Mouse (Mus musculus) neutrophil, adult 5-6 weeks (primary cell): ENCODE measurements around the gene Anapc7. TPM values are rescaled to one million over a fixed set of nuclear protein-coding genes. Genes with fewer than 3 reads are reported as not detected.
"Not testable (repeated sequence)": the region's sequence is repeated elsewhere in the genome, so short reads cannot be mapped to it uniquely, and the experiment has no call there.

Source experiments
- ATAC-seq: fragments of 151-379, 151-347 bp; 2 replicates; pipeline ENCODE4 v1.8.0; 2017; ENCODE audit warnings: mild to moderate bottlenecking, moderate TSS enrichment; ENCODE audit not compliant: insufficient number of reproducible peaks, poor library complexity, low FRiP score, severe bottlenecking; ENCODE audit errors: extremely low read depth
- total RNA-seq: library from RNA; stranded (forward); fragments of 200-1000 nt; gene quantifications from 2 replicates; pipeline ENCODE4 v1.2.3, GENCODE M21; 2017

Anapc7 gene
- total RNA-seq, 1 experiment from 2014 or later, result 24.6 TPM

- ATAC-seq, result no peak
Measured at GRCm38 (mm10) chr5:122479131-122479530, 57.6 kb downstream of the Anapc7 start.

- ATAC-seq, result no peak
Measured at GRCm38 (mm10) chr5:122481844-122482243, 60.4 kb downstream of the Anapc7 start.

- no peak for ATAC-seq
Measured at GRCm38 (mm10) chr5:122482733-122483391, 61.4 kb downstream of the Anapc7 start.

GRCm38 (mm10) chr5:122486243-122486642, 64.8 kb downstream of the Anapc7 start:
- not testable (repeated sequence) for ATAC-seq

- ATAC-seq, result no peak
Measured at GRCm38 (mm10) chr5:122487825-122488224, 66.3 kb downstream of the Anapc7 start.

- no peak for ATAC-seq
Measured at GRCm38 (mm10) chr5:122490148-122490547, 68.7 kb downstream of the Anapc7 start.

- ATAC-seq, result no peak
Measured at GRCm38 (mm10) chr5:122491385-122491784, 69.9 kb downstream of the Anapc7 start.

- no peak for ATAC-seq
Measured at GRCm38 (mm10) chr5:122493035-122493434, 71.5 kb downstream of the Anapc7 start.

- ATAC-seq, result no peak
Measured at GRCm38 (mm10) chr5:122494449-122494848, 73.0 kb downstream of the Anapc7 start.

Other genes starting within 250 kb of the Anapc7 start
- 256 TPM in 2 replicates for gene Hvcn1, start 214.9 kb upstream of the Anapc7 start, total RNA-seq
- gene Tctn1, start 157.2 kb upstream of the Anapc7 start, total RNA-seq, result 27.6 and 39.9 TPM in 2 replicates
- gene Pptc7, start 137.3 kb upstream of the Anapc7 start, total RNA-seq, result 43.0 and 46.2 TPM in 2 replicates
- gene Rad9b, start 67.5 kb upstream of the Anapc7 start, total RNA-seq, result 13.3 and 14.2 TPM in 2 replicates
- gene Vps29, start 67.3 kb upstream of the Anapc7 start, total RNA-seq, result 45.1 and 60.3 TPM in 2 replicates
- gene Gpn3, start 49.8 kb upstream of the Anapc7 start, total RNA-seq, result 35.0 and 40.5 TPM in 2 replicates
- gene Fam216a, start 49.3 kb upstream of the Anapc7 start, total RNA-seq, result 9.3 and 12.1 TPM in 2 replicates
- 766 and 832 TPM in 2 replicates for gene Arpc3, start 29.8 kb upstream of the Anapc7 start, total RNA-seq
- 43.3 and 54.9 TPM in 2 replicates for gene Atp2a2, start 80.5 kb downstream of the Anapc7 start, total RNA-seq
- 0.93 and 2.7 TPM in 2 replicates for gene Ift81, start 192.8 kb downstream of the Anapc7 start, total RNA-seq
- 3.7 and 6.3 TPM in 2 replicates for gene P2rx7, start 222.2 kb downstream of the Anapc7 start, total RNA-seq